Mouse (Mus musculus): ENCODE data around the gene Suclg2.

GRCm38 (mm10) chr6:95742378-95742777, 23.8 kb upstream of the Suclg2 start:
- TF ChIP-seq CTCF (IDR thresholded peaks at IDR 0.05; ENCODE audit: extremely low read depth, insufficient read depth, insufficient read length, insufficient replicate concordance), result no peak
- TF ChIP-seq POLR2A (IDR thresholded peaks at IDR 0.05; ENCODE audit: low read depth, low read length), result no peak

Measured in spleen, adult 2 months (tissue).